Mouse (Mus musculus) C2C12 (cell line): ENCODE data around the gene Gm17026. TPM values are rescaled to one million over a fixed set of nuclear protein-coding genes. Genes with fewer than 3 reads are reported as not detected.
"Not testable (repeated sequence)": the region's sequence is repeated elsewhere in the genome, so short reads cannot be mapped to it uniquely, and the experiment has no call there.

Source experiments
- H3K27me3 ChIP-seq: one replicate; pipeline ENCODE4 v1.6.1; 2011; ENCODE audit not compliant: control insufficient read depth, insufficient read depth, insufficient read length
- H3K36me3 ChIP-seq: one replicate; pipeline ENCODE4 v1.6.1; 2011; ENCODE audit not compliant: control insufficient read depth, insufficient read depth
- H3K4me3 ChIP-seq: one replicate; pipeline ENCODE4 v1.5.1; 2011; ENCODE audit warnings: mild to moderate bottlenecking, control low read depth; ENCODE audit not compliant: poor library complexity, insufficient read depth, severe bottlenecking
- H3K79me2 ChIP-seq: one replicate; pipeline ENCODE4 v1.6.1; 2011; ENCODE audit not compliant: control insufficient read depth, insufficient read depth
- H3K79me3 ChIP-seq: one replicate; pipeline ENCODE4 v1.6.1; 2011; ENCODE audit warnings: low read depth, control low read depth
- H3ac ChIP-seq: one replicate; pipeline ENCODE3; 2011; ENCODE audit warnings: low read depth; ENCODE audit not compliant: control insufficient read depth, insufficient read length
- long read RNA-seq, 2 experiments: library from polyadenylated mRNA; unstranded; transcript quantifications; one replicate each; pipeline ENCODE4 v2.0.0; 2019 to 2020
- microRNA-seq: library from miRNA; unstranded; fragments of <30 nt; microRNA quantifications from one replicate; pipeline ENCODE4, GENCODE M21; 2019; ENCODE audit warnings: borderline microRNAs expressed
- polyA plus RNA-seq: library from polyadenylated mRNA; unstranded; fragments of >200 nt; fragmentation: generic; extraction: Trizol; gene quantifications from one replicate; pipeline ENCODE4 v1.2.1, GENCODE M21; 2012; ENCODE audit warnings: missing spikeins

Gene Gm17026
- polyA plus RNA-seq, result not detected
- long read RNA-seq, experiment 1, result 0 reads
- long read RNA-seq, experiment 2, result 0 reads

DNA sequence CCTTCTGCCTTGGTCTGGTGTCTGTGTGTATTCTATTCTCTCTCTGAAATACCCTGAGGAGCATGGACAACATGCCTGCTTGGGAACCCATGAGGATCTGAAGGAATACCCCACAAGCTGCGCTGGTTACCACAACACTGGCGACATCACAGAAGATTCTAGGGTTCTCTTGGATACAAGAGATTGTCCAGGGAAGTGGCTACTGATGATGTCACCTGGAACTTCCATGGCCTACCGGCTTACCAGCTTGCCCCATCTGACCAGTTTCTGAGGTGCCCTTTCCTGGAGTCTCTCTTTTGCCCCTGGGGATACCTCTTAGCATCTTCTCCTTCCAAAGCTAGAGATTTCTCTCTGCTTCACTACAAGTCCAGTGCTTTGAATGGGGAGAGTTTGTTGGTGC is at the start of gene Gm17026:
Gene Gm17026, minus strand, starts transcription at position 101 of the 400 bp plus-strand sequence.
- H3K79me2 ChIP-seq, H3K27me3 ChIP-seq, H3ac ChIP-seq, H3K79me3 ChIP-seq, H3K4me3 ChIP-seq, H3K36me3 ChIP-seq: not testable (repeated sequence)

DNA sequence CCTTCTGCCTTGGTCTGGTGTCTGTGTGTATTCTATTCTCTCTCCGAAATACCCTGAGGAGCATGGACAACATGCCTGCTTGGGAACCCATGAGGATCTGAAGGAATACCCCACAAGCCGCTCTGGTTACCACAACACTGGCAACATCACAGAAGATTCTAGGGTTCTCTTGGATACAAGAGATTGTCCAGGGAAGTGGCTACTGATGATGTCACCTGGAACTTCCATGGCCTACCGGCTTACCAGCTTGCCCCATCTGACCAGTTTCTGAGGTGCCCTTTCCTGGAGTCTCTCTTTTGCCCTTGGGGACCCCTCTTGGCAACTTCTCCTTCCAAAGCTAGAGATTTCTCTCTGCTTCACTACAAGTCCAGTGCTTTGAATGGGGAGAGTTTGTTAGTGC is 37.4 kb upstream of the Gm17026 start, which contains the start of gene Gm9611:
Gene Gm9611, minus strand, starts transcription at position 101 of the 400 bp plus-strand sequence.
- not testable (repeated sequence) for H3K79me3 ChIP-seq

DNA sequence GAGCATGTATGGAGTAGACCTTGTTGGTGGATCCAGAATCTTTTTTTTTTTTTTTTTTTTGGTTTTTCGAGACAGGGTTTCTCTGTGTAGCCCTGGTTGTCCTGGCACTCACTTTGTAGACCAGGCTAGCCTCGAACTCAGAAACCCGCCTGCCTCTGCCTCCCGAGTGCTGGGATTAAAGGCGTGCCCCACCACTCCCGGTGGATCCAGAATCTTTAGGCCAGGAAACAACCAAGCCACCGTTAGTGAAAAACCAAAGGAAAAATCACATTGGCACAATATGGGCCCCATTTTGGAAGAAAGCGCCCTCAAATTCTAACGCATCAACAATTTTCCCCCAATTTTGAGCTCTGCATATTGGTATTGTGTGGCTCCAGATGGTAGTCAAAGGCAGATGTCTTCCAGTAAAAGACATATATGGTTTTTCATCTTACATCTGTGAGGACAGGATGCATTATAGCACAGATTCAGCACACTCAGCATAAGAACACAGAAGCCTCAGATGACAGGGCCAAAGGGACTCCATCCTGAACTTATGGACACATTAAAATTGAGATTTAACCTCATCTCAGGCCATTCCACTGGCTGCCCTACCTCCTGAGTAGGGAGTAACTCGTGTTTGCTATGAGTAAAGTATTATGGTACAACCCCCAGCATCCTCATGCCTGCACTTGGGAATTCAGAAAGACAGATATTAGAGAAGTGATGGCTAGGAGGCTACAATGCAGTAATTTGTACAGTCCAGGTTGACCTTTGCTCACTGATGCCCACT is 42.9 kb downstream of the Gm17026 start:
- H3K79me2 ChIP-seq, H3K27me3 ChIP-seq, H3K4me3 ChIP-seq, H3K79me3 ChIP-seq, H3ac ChIP-seq, H3K36me3 ChIP-seq: not testable (repeated sequence)

More for the DNA sequence above, 37.4 kb upstream of the Gm17026 start, which contains the start of gene Gm9611:
- not testable (repeated sequence) for H3K27me3 ChIP-seq, H3K79me2 ChIP-seq, H3K4me3 ChIP-seq, H3K36me3 ChIP-seq, H3ac ChIP-seq

Small RNA genes lying within 50 kb of the gene (microRNA-seq; reads per million reads assigned to microRNA genes)
- not detected for gene Gm25208
- not detected for gene Gm25892

Other genes starting within 250 kb of the Gm17026 start
- not detected for gene Gm7951, start 142.7 kb downstream of the Gm17026 start, polyA plus RNA-seq
- not detected for gene Gm17027, start 97.4 kb downstream of the Gm17026 start, polyA plus RNA-seq
- gene Gm3573, start 69.3 kb downstream of the Gm17026 start, polyA plus RNA-seq, result not detected
- gene Gm9611, start 37.3 kb upstream of the Gm17026 start, polyA plus RNA-seq, result not detected
- gene Gm7995, start 50.2 kb upstream of the Gm17026 start, polyA plus RNA-seq, result not detected
- not detected for gene Gm8005, start 179.6 kb upstream of the Gm17026 start, polyA plus RNA-seq
- gene Gm8011, start 203.8 kb upstream of the Gm17026 start, polyA plus RNA-seq, result not detected
- not detected for gene Gm8020, start 242.3 kb upstream of the Gm17026 start, polyA plus RNA-seq